Mouse (Mus musculus) liver, embryonic 14.5 days (tissue): ENCODE data around the gene Mpv17l2.

Source experiments
- CTCF ChIP-seq: IDR thresholded peaks from 2 replicates; pipeline ENCODE4 v1.5.1; 2016; ENCODE audit warnings: antibody characterized with exemption, low read depth, control low read depth
- EP300 ChIP-seq: IDR thresholded peaks from 2 replicates; pipeline ENCODE4 v1.6.1; 2016; ENCODE audit warnings: antibody characterized with exemption, low read depth

- no peak for TF ChIP-seq CTCF
- no peak for TF ChIP-seq EP300
These were observed 7.6 kb downstream of the Mpv17l2 start for GRCm38 (mm10) chr8:70753151-70753550.
